Mouse (Mus musculus) liver, adult 2 months (tissue): ENCODE data around the gene Gm10972.
"Not testable (repeated sequence)": the region's sequence is repeated elsewhere in the genome, so short reads cannot be mapped to it uniquely, and the experiment has no call there.

Experiments used
- CTCF ChIP-seq: fragments of 200-500 bp; IDR thresholded peaks from 2 replicates; pipeline ENCODE4 v1.5.1; 2011; ENCODE audit warnings: low read depth, low read length, control low read depth
- POLR2A ChIP-seq: fragments of 200-500 bp; IDR thresholded peaks from 2 replicates; pipeline ENCODE4 v1.6.1; 2011; ENCODE audit warnings: low read length, control low read depth; ENCODE audit not compliant: insufficient read depth; ENCODE audit errors: extremely low read depth

GRCm38 (mm10) chr3:94642495-94643162 lies at the start of gene Gm10972:
- not testable (repeated sequence) for TF ChIP-seq POLR2A, CTCF
